In the genomic region with DNA sequence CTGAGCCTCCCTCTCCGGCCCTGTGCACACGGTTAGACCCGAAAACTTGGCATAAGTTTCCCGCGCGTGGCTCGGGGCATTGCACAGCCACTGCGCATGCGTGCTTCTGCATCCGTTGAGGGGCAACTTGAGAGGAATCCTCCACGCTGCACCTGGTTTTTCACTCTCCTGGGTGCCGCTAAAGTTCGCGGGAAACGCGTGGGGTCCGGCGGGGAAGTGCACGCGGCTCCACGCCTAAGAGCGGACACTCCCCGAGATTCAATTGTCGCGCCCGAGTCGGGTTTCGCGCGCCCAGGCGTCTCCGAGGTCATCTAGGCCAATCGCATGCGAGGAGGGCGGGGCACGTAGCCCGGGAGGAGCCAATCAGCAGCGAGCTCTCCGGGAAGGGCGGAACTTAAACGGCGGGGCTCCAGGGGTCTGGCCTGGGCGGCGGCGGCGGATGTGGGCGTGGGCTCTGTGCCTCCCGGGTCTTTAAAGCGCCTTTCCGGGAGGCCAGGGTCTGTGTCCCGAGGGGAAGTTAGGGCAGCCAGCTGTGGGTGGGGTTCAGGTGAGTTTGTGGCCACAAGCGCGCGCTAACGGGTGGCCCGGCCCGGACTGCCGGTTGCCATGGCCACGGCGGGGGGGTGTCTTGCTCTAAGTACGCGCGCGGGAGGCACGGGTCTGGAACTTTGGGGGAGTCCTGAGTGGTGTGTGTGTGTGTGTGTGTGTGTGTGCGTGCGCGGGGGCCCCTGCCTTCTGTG, we compare ENCODE assay signal across 8 mouse cellular contexts. TPM values are rescaled to one million over a fixed set of nuclear protein-coding genes. Genes with fewer than 3 reads are reported as not detected.
A peak's percentile ranks its signal among the peaks of the same experiment; 100 is the strongest.
DNase-seq lines count a peak whose midpoint lies in the region; ATAC-seq and TF ChIP-seq lines count a peak whose summit lies in the region.

No protein-coding gene starts in this region.

- H3K9me3 ChIP-seq in embryonic facial prominence, embryonic 13.5 days, result no peaks in the 10 kb centered on the region
- no peaks in the 10 kb centered on the region; the same call in 1 of the 2 replicates for H3K9me3 ChIP-seq in limb, embryonic 12.5 days
- no peaks in the 10 kb centered on the region for H3K9me3 ChIP-seq in midbrain, embryonic 14.5 days (ENCODE audit: control insufficient read depth, low read length)

- no peaks in the 10 kb centered on the region for H3K79me2 ChIP-seq in heart, adult 2 months (replicated peaks; ENCODE audit: control insufficient read depth, insufficient read depth, low read length)

- TF ChIP-seq EP300 in heart, adult 2 months (IDR thresholded peaks at IDR 0.05; ENCODE audit: insufficient read depth, low read depth, low read length), result no peak

- H3K27me3 ChIP-seq in embryonic facial prominence, embryonic 13.5 days, result no peaks in the 10 kb centered on the region
- no peaks in the 10 kb centered on the region for H3K27me3 ChIP-seq in heart, adult 2 months (ENCODE audit: control insufficient read depth, insufficient read depth, low read length)
- no peaks in the 10 kb centered on the region for H3K27me3 ChIP-seq in kidney, adult 2 months (replicated peaks; ENCODE audit: control insufficient read depth, insufficient read depth, low read length)
- H3K27me3 ChIP-seq in limb, embryonic 12.5 days, result no peaks in the 10 kb centered on the region
- no peaks in the 10 kb centered on the region for H3K27me3 ChIP-seq in midbrain, embryonic 14.5 days (ENCODE audit: control insufficient read depth, insufficient read depth, low read length)

- peak; percentile 96 for DNase-seq in 416B (ENCODE audit: low read depth)
- DNase-seq in adrenal gland, postnatal 4 days (ENCODE audit: low spot score in 2 of 2), result peak; percentile 88 to 93
- peak; percentile 96 for DNase-seq in heart, adult 2 months
- DNase-seq in kidney, adult 2 months, result peak; percentile 97
- peak; percentile 97 for DNase-seq in midbrain, embryonic 14.5 days
- peak; percentile 96 for DNase-seq in spleen, adult 12 weeks (ENCODE audit: low spot score)

- TF ChIP-seq CTCF in heart, adult 2 months (IDR thresholded peaks at IDR 0.05), result peak; percentile 16; the same call in 1 of the 2 replicates
- no peak for TF ChIP-seq CTCF in kidney, adult 2 months (conservative IDR thresholded peaks at IDR 0.05; ENCODE audit: insufficient read depth, insufficient read length, low read depth, low read length)

- peaks cover 32% of the 10 kb centered on the region for H3K36me3 ChIP-seq in embryonic facial prominence, embryonic 13.5 days
- no peaks in the 10 kb centered on the region for H3K36me3 ChIP-seq in heart, adult 2 months (ENCODE audit: control insufficient read depth, insufficient read depth, low read length)
- H3K36me3 ChIP-seq in kidney, adult 2 months (ENCODE audit: control insufficient read depth, insufficient read depth, low read length), result no peaks in the 10 kb centered on the region
- peaks cover 37% of the 10 kb centered on the region for H3K36me3 ChIP-seq in limb, embryonic 12.5 days
- H3K36me3 ChIP-seq in midbrain, embryonic 14.5 days (ENCODE audit: control insufficient read depth, insufficient read depth, low read length), result 0 out of 2 replicates have a peak, but pooled peaks cover 2% of the 10 kb centered on the region

- peak overlapping the region; percentile 84 for H3K9ac ChIP-seq in embryonic facial prominence, embryonic 13.5 days
- H3K9ac ChIP-seq in heart, adult 2 months (ENCODE audit: low read depth, low read length), result peak overlapping the region; percentile 57
- peak overlapping the region; percentile 84 for H3K9ac ChIP-seq in limb, embryonic 12.5 days (replicated peaks)
- peak overlapping the region; percentile 53 for H3K9ac ChIP-seq in midbrain, embryonic 14.5 days (replicated peaks; ENCODE audit: low read length)

- intact Hi-C loops in heart, adult 2 months (cut with DNase I), result loop anchor here (2.0 kb wide), 2 partner anchors 13 to 21 kb away; no protein-coding TSS in a partner anchor

- peak overlapping the region; percentile 80 for H3K4me3 ChIP-seq in embryonic facial prominence, embryonic 13.5 days
- H3K4me3 ChIP-seq in heart, adult 2 months, result peak overlapping the region; percentile 71
- peak overlapping the region; percentile 76 for H3K4me3 ChIP-seq in kidney, adult 2 months (ENCODE audit: insufficient read depth, low read depth, low read length)
- peak overlapping the region; percentile 83 for H3K4me3 ChIP-seq in limb, embryonic 12.5 days (replicated peaks)
- H3K4me3 ChIP-seq in midbrain, embryonic 14.5 days (replicated peaks; ENCODE audit: low read depth, low read length), result peak overlapping the region; percentile 73

- TF ChIP-seq POLR2A in heart, adult 2 months (IDR thresholded peaks at IDR 0.05; ENCODE audit: insufficient read depth, low read depth, low read length), result no peak
- no peak for TF ChIP-seq POLR2A in kidney, adult 2 months (IDR thresholded peaks at IDR 0.05; ENCODE audit: low read depth, low read length)

- under 1% methylated on average over 68 of the region's 68 CpGs for WGBS in embryonic facial prominence, embryonic 13.5 days
- under 1% methylated on average over 68 of the region's 68 CpGs for WGBS in heart, adult 2 months
- 1% methylated on average over 68 of the region's 68 CpGs for WGBS in kidney, adult 2 months
- WGBS in limb, embryonic 12.5 days, result under 1% methylated on average over 68 of the region's 68 CpGs
- WGBS in midbrain, embryonic 14.5 days, result under 1% methylated on average over 68 of the region's 68 CpGs

- H3K4me2 ChIP-seq in embryonic facial prominence, embryonic 13.5 days, result peak overlapping the region; percentile 100
- H3K4me2 ChIP-seq in limb, embryonic 12.5 days, result peak overlapping the region; percentile 97
- H3K4me2 ChIP-seq in midbrain, embryonic 14.5 days (ENCODE audit: low read length), result peak overlapping the region; percentile 86

- peak overlapping the region; percentile 86 for H3K27ac ChIP-seq in embryonic facial prominence, embryonic 13.5 days
- no peak overlapping the region for H3K27ac ChIP-seq in heart, adult 2 months
- H3K27ac ChIP-seq in kidney, adult 2 months (ENCODE audit: insufficient read depth, low read depth, low read length), result no peak overlapping the region
- H3K27ac ChIP-seq in limb, embryonic 12.5 days, result peak overlapping the region; percentile 95
- 0 out of 2 replicates have a peak overlapping the region, but pooled peaks have one; percentile 32 for H3K27ac ChIP-seq in midbrain, embryonic 14.5 days (replicated peaks; ENCODE audit: low read depth, low read length)

- ATAC-seq in embryonic facial prominence, embryonic 13.5 days (ENCODE audit: insufficient number of reproducible peaks, insufficient read depth, low FRiP score, low TSS enrichment, low read depth), result peak; percentile 89
- peak; percentile 86 for ATAC-seq in limb, embryonic 12.5 days (ENCODE audit: insufficient number of reproducible peaks, insufficient read depth, low FRiP score, low TSS enrichment, low read depth)
- ATAC-seq in midbrain, embryonic 14.5 days (ENCODE audit: low FRiP score, low TSS enrichment), result peak; percentile 95

- H3K4me1 ChIP-seq in embryonic facial prominence, embryonic 13.5 days, result peaks cover 45% of the 10 kb centered on the region
- H3K4me1 ChIP-seq in heart, adult 2 months (ENCODE audit: control insufficient read depth, insufficient read depth, low read length), result peaks cover 1% of the 10 kb centered on the region; the same call in 1 of the 2 replicates
- peaks cover 11% of the 10 kb centered on the region; the same call in 1 of the 2 replicates for H3K4me1 ChIP-seq in kidney, adult 2 months (ENCODE audit: control insufficient read depth, insufficient read depth, low read length)
- H3K4me1 ChIP-seq in limb, embryonic 12.5 days (replicated peaks), result peaks cover 42% of the 10 kb centered on the region
- H3K4me1 ChIP-seq in midbrain, embryonic 14.5 days (ENCODE audit: control insufficient read depth, insufficient read depth, low read length), result peaks cover 17% of the 10 kb centered on the region

RNA-seq across cellular contexts. Expression of a gene that starts 0.9 kb away (rescaled TPM):
- 10 to 100 TPM; 49.3 to 61.2 TPM for total RNA-seq in adrenal gland, postnatal 4 days (2021)
- 135 and 143 TPM in 2 replicates for polyA plus RNA-seq in embryonic facial prominence, embryonic 13.5 days (2015; fragmentation: Nextera tagmentation; extraction: Ambion mirVana)
- total RNA-seq in heart, adult 2 months (2021), result 1 to 10 TPM; 2.0 to 2.4 TPM
- polyA plus RNA-seq in heart, adult 2 months (2012; rRNA removed), result 0.85 and 1.2 TPM in 2 replicates
- polyA plus RNA-seq in kidney, adult 2 months (2012; rRNA removed), result 1.2 and 2.3 TPM in 2 replicates
- polyA plus RNA-seq in limb, embryonic 12.5 days (2016; fragmentation: Nextera tagmentation; extraction: Ambion mirVana), result 198 and 199 TPM in 2 replicates
- polyA plus RNA-seq in midbrain, embryonic 14.5 days (2014; fragmentation: Nextera tagmentation; extraction: Ambion mirVana), result 11.3 and 21.5 TPM in 2 replicates

RNA-seq across cellular contexts. Expression of a gene that starts 3.9 kb away (rescaled TPM):
- not detected for total RNA-seq in adrenal gland, postnatal 4 days (2021)
- not detected in 2 replicates for polyA plus RNA-seq in embryonic facial prominence, embryonic 13.5 days (2015; fragmentation: Nextera tagmentation; extraction: Ambion mirVana)
- not detected for total RNA-seq in heart, adult 2 months (2021)
- polyA plus RNA-seq in heart, adult 2 months (2012; rRNA removed), result 0.32 TPM in 1 of 2 replicates, not detected in the other
- polyA plus RNA-seq in kidney, adult 2 months (2012; rRNA removed), result not detected in 2 replicates
- not detected in 2 replicates for polyA plus RNA-seq in limb, embryonic 12.5 days (2016; fragmentation: Nextera tagmentation; extraction: Ambion mirVana)
- not detected in 2 replicates for polyA plus RNA-seq in midbrain, embryonic 14.5 days (2014; fragmentation: Nextera tagmentation; extraction: Ambion mirVana)

RNA-seq across cellular contexts. Expression of a gene that starts 11.3 kb away (rescaled TPM):
- 10 to 100 TPM; 83.2 to 87.5 TPM for total RNA-seq in adrenal gland, postnatal 4 days (2021)
- 65.8 and 83.2 TPM in 2 replicates for polyA plus RNA-seq in embryonic facial prominence, embryonic 13.5 days (2015; fragmentation: Nextera tagmentation; extraction: Ambion mirVana)
- 100 to 1,000 TPM; 160 to 221 TPM for total RNA-seq in heart, adult 2 months (2021)
- 65.6 and 66.2 TPM in 2 replicates for polyA plus RNA-seq in heart, adult 2 months (2012; rRNA removed)
- 34.8 and 43.1 TPM in 2 replicates for polyA plus RNA-seq in kidney, adult 2 months (2012; rRNA removed)
- 62.7 and 71.7 TPM in 2 replicates for polyA plus RNA-seq in limb, embryonic 12.5 days (2016; fragmentation: Nextera tagmentation; extraction: Ambion mirVana)
- 6.4 and 11.6 TPM in 2 replicates for polyA plus RNA-seq in midbrain, embryonic 14.5 days (2014; fragmentation: Nextera tagmentation; extraction: Ambion mirVana)

RNA-seq across cellular contexts. Expression of a gene that starts 21.8 kb away (rescaled TPM):
- total RNA-seq in adrenal gland, postnatal 4 days (2021), result 10 to 100 TPM; 50.1 to 54.1 TPM
- 36.5 and 36.9 TPM in 2 replicates for polyA plus RNA-seq in embryonic facial prominence, embryonic 13.5 days (2015; fragmentation: Nextera tagmentation; extraction: Ambion mirVana)
- 10 to 100 TPM; 26.2 to 36.1 TPM for total RNA-seq in heart, adult 2 months (2021)
- polyA plus RNA-seq in heart, adult 2 months (2012; rRNA removed), result 23.0 and 29.7 TPM in 2 replicates
- 21.6 and 24.9 TPM in 2 replicates for polyA plus RNA-seq in kidney, adult 2 months (2012; rRNA removed)
- 53.1 and 54.3 TPM in 2 replicates for polyA plus RNA-seq in limb, embryonic 12.5 days (2016; fragmentation: Nextera tagmentation; extraction: Ambion mirVana)
- polyA plus RNA-seq in midbrain, embryonic 14.5 days (2014; fragmentation: Nextera tagmentation; extraction: Ambion mirVana), result 72.4 and 78.9 TPM in 2 replicates

RNA-seq across cellular contexts. Expression of a gene that starts 27.4 kb away (rescaled TPM):
- 10 to 100 TPM; 21.0 to 22.2 TPM for total RNA-seq in adrenal gland, postnatal 4 days (2021)
- polyA plus RNA-seq in embryonic facial prominence, embryonic 13.5 days (2015; fragmentation: Nextera tagmentation; extraction: Ambion mirVana), result 4.1 and 4.3 TPM in 2 replicates
- 1 to 10 TPM; 8.0 TPM for total RNA-seq in heart, adult 2 months (2021)
- 16.8 and 18.0 TPM in 2 replicates for polyA plus RNA-seq in heart, adult 2 months (2012; rRNA removed)
- 33.3 and 34.7 TPM in 2 replicates for polyA plus RNA-seq in kidney, adult 2 months (2012; rRNA removed)
- 3.0 and 3.8 TPM in 2 replicates for polyA plus RNA-seq in limb, embryonic 12.5 days (2016; fragmentation: Nextera tagmentation; extraction: Ambion mirVana)
- 0.78 and 1.6 TPM in 2 replicates for polyA plus RNA-seq in midbrain, embryonic 14.5 days (2014; fragmentation: Nextera tagmentation; extraction: Ambion mirVana)

Comparison
In these comparisons a context has a peak if more than half of its experiments do, and no peak if none do; other contexts are left out.
1. H3K27ac ChIP-seq: peak in embryonic facial prominence, embryonic 13.5 days (single experiment), limb, embryonic 12.5 days (single experiment) and midbrain, embryonic 14.5 days (single experiment); none in heart, adult 2 months (single experiment) and kidney, adult 2 months (single experiment).
2. Peak in every context shown above with its lines, with median percentiles within 50 percentile points of each other: DNase-seq, ATAC-seq, H3K4me2 ChIP-seq, H3K4me3 ChIP-seq and H3K9ac ChIP-seq.